Comparison of ENCODE assay signal across 18 mouse cellular contexts in the genomic region with DNA sequence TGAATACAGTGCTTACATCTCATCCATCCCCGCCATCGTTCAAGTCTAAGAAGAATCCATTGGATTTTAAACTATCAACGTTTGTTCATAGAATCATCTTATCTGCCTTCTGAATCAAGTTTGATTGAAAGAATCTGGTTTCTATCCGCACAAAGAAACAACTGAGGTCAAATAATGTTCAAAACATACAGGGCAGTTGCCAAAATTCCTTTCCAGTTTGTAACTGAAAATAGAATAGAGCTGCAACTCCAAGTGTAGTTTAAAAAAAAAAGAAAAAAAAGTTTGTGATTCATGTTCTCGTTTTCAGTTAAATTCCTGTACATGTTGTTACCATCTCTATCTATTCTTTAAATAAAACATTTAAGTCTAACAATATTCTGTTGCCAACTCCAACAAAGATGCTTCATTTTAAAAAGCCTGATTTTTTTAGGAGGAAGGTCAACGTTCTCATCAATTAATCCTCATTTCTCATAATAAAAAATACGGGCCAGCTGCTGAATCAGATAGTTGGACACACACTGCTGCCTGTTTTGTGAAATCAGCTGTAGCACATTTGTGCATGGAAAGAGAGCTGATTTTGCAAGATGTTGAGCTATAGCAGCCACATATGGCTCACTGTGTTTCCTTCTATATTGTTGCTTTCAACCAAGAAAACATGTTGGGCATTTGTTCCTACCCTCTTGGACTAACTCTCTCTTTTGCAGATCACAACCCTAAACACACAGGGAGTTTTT.
A peak's percentile ranks its signal among the peaks of the same experiment; 100 is the strongest.
DNase-seq lines count a peak whose midpoint lies in the region; ATAC-seq and TF ChIP-seq lines count a peak whose summit lies in the region.
"Had no signal": no experiment of that assay in that cellular context is flagged by ENCODE, and none has a peak within 500 bp of the region (broad histone marks: within the 10 kb centered on the region; RNA-seq: fewer than 3 reads in every experiment).

No protein-coding gene starts in this region.

- H3K9me3 ChIP-seq in kidney, embryonic 15.5 days (replicated peaks), result no peaks in the 10 kb centered on the region
- H3K9me3 ChIP-seq: forebrain, embryonic 13.5 days; limb, embryonic 15.5 days; stomach, embryonic 15.5 days had no signal

- intact Hi-C loops in heart, adult 2 months (cut with DNase I), result no loop called here
- intact Hi-C loops in heart, postnatal 14 days (cut with DNase I), result no loop called here

- H3K79me2 ChIP-seq in heart, adult 2 months (replicated peaks; ENCODE audit: control insufficient read depth, insufficient read depth, low read length), result no peaks in the 10 kb centered on the region

- no peak for DNase-seq in heart, adult 2 months
- DNase-seq in heart, postnatal 14 days, result no peak
- peak; percentile 10 for DNase-seq in kidney, postnatal 10 days
- DNase-seq in lung, postnatal 25 days (ENCODE audit: low spot score), result peak; percentile 18
- DNase-seq in lung, adult 18-20 months, result no peak
- DNase-seq in gastrocnemius, postnatal 25 days, result no peak
- no peak for DNase-seq in spleen, postnatal 4 days (ENCODE audit: low spot score in 2 of 2)
- DNase-seq: cerebellum, postnatal 10 days; heart, postnatal 4 days; kidney, adult 18-20 months; layer of hippocampus, adult 9-11 months; right cerebral cortex, adult 18-20 months; spleen, adult 18-20 months had no signal

- TF ChIP-seq POLR2A in heart, adult 2 months (IDR thresholded peaks at IDR 0.05; ENCODE audit: insufficient read depth, low read depth, low read length), result no peak

- H3K27ac ChIP-seq in heart, adult 2 months, result peak overlapping the region; percentile 29; the same call in 1 of the 2 replicates
- no peak overlapping the region for H3K27ac ChIP-seq in kidney, embryonic 15.5 days
- H3K27ac ChIP-seq: forebrain, embryonic 13.5 days; hindbrain, postnatal 0 days; limb, embryonic 15.5 days; stomach, embryonic 15.5 days had no signal

- no peak overlapping the region for H3K4me3 ChIP-seq in heart, adult 2 months
- H3K4me3 ChIP-seq in kidney, embryonic 15.5 days (replicated peaks), result no peak overlapping the region
- H3K4me3 ChIP-seq: forebrain, embryonic 13.5 days; limb, embryonic 15.5 days; stomach, embryonic 15.5 days had no signal

- no peak for ATAC-seq in kidney, embryonic 15.5 days (replicated peaks; ENCODE audit: low FRiP score)
- ATAC-seq: forebrain, embryonic 13.5 days; hindbrain, postnatal 0 days had no signal

- H3K27me3 ChIP-seq in heart, adult 2 months (ENCODE audit: control insufficient read depth, insufficient read depth, low read length), result no peaks in the 10 kb centered on the region
- no peaks in the 10 kb centered on the region for H3K27me3 ChIP-seq in kidney, embryonic 15.5 days
- H3K27me3 ChIP-seq: forebrain, embryonic 13.5 days; limb, embryonic 15.5 days; stomach, embryonic 15.5 days had no signal

- peaks cover 3% of the 10 kb centered on the region for H3K36me3 ChIP-seq in heart, adult 2 months (ENCODE audit: control insufficient read depth, insufficient read depth, low read length)
- H3K36me3 ChIP-seq in kidney, embryonic 15.5 days, result no peaks in the 10 kb centered on the region
- H3K36me3 ChIP-seq: limb, embryonic 15.5 days; stomach, embryonic 15.5 days had no signal

- 44% methylated on average over 7 of the region's 7 CpGs for WGBS in heart, adult 2 months
- 64% methylated on average over 7 of the region's 7 CpGs for WGBS in kidney, embryonic 15.5 days

- peaks cover 2% of the 10 kb centered on the region; the same call in 1 of the 2 replicates for H3K4me1 ChIP-seq in heart, adult 2 months (ENCODE audit: control insufficient read depth, insufficient read depth, low read length)
- no peaks in the 10 kb centered on the region for H3K4me1 ChIP-seq in kidney, embryonic 15.5 days
- H3K4me1 ChIP-seq: forebrain, embryonic 13.5 days; limb, embryonic 15.5 days; stomach, embryonic 15.5 days had no signal

- H3K9ac ChIP-seq in heart, adult 2 months (ENCODE audit: low read depth, low read length), result no peak overlapping the region
- H3K9ac ChIP-seq in kidney, embryonic 15.5 days, result no peak overlapping the region
- H3K9ac ChIP-seq: forebrain, embryonic 13.5 days; limb, embryonic 15.5 days; stomach, embryonic 15.5 days had no signal

- no peak overlapping the region for H3K4me2 ChIP-seq in kidney, embryonic 15.5 days
- H3K4me2 ChIP-seq: forebrain, embryonic 13.5 days; limb, embryonic 15.5 days; stomach, embryonic 15.5 days had no signal

- no peak for TF ChIP-seq CTCF in heart, adult 2 months (IDR thresholded peaks at IDR 0.05)

- no peak for TF ChIP-seq EP300 in heart, adult 2 months (IDR thresholded peaks at IDR 0.05; ENCODE audit: insufficient read depth, low read depth, low read length)

Comparison
In these comparisons a context has a peak if more than half of its experiments do, and no peak if none do; other contexts are left out.
1. DNase-seq: peak in kidney, postnatal 10 days (single experiment) and lung, postnatal 25 days (single experiment); none in heart, adult 2 months (0 of 2), heart, postnatal 14 days (0 of 2), lung, adult 18-20 months (0 of 2), gastrocnemius, postnatal 25 days (single experiment) and spleen, postnatal 4 days (0 of 2).